Mouse (Mus musculus) heart, postnatal 4 days (tissue): ENCODE data around the gene Ankle1. TPM values are rescaled to one million over a fixed set of nuclear protein-coding genes. Genes with fewer than 3 reads are reported as not detected.
"Not testable (repeated sequence)": the region's sequence is repeated elsewhere in the genome, so short reads cannot be mapped to it uniquely, and the experiment has no call there.

Experiments used
- DNase-seq: peaks from one replicate; pipeline ENCODE4 v3.0.0; 2021
- total RNA-seq, 2 experiments: library from RNA; stranded (reverse); gene quantifications; 2 replicates each; pipeline ENCODE4 v1.2.3; 2021

The Ankle1 gene
- total RNA-seq, 2 experiments from 2014 or later: 9.8 TPM

GRCm38 (mm10) chr8:71408231-71408630, 2.4 kb downstream of the Ankle1 start:
- no peak for DNase-seq

GRCm38 (mm10) chr8:71411535-71412273, 5.9 kb downstream of the Ankle1 start:
- DNase-seq: no peak

GRCm38 (mm10) chr8:71422121-71422520, 16.3 kb downstream of the Ankle1 start:
- no peak for DNase-seq

GRCm38 (mm10) chr8:71432935-71433334, 27.1 kb downstream of the Ankle1 start:
- DNase-seq: not testable (repeated sequence)

- DNase-seq: no peak
These were observed 31.2 kb downstream of the Ankle1 start for GRCm38 (mm10) chr8:71437041-71437440.

- peak; percentile 68 for DNase-seq
These were observed 35.6 kb downstream of the Ankle1 start for GRCm38 (mm10) chr8:71441404-71441803.

- DNase-seq: no peak
These were observed 39.3 kb downstream of the Ankle1 start for GRCm38 (mm10) chr8:71445096-71445495.

GRCm38 (mm10) chr8:71451337-71451736, 45.5 kb downstream of the Ankle1 start:
- DNase-seq: no peak

DNA sequence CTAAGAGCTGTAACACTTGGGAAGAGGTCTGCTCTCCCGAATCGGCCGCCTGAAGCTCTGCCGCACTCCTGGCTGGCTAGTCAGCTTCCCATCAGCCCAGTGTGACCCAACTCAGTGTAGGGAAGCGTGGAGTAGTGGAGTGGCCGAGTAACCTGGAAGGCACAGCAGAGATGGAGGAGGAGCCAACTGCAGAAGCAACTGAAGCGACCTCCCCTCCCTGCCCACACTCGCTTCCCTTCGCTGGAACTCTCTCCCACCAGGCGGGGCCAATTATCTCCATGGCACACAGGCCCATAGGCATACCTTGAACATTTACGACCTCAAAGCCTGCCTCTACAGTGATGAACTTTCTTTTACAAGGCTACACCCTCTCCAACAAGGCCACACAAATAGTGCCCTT, 46.0 kb downstream of the Ankle1 start:
- no peak for DNase-seq

DNA sequence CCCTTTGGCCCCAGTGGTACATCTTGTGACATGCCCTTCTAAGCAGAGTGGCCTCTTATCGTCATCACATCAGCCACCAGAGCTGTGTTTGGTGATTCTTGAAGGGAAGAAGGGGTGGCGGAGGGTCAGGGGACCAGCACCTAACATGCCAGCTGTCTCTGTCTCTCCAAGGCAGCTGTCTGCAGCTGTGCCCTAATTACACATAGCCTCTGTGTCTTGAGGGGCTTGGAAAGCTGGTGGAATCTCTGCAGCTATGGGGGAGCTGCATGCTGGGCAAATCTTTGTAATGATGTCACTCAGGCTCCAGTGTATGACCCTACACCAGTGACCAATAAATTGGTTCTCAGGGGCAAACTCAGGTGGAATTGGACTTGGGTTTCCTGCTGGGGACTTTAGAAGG, 46.9 kb downstream of the Ankle1 start:
- DNase-seq: no peak

DNA sequence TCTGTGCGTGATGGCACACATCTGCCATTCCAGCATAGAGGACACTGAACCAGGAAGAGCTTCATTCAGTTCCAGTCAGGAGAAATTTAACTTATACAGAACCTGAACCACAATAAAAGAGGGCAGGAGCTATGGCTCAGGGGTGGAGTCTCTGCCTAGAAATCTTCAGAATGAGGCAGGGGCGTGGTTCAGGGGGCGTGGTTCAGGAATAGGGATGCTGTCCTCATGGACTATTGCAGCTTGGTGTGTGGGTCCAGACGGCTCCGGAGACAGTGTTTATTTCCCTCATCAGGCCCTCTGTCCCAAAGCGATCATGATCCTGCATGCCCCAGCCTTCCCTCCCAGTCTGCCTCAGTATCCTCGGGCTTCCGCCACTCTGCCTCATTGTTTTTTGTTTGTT, 48.9 kb downstream of the Ankle1 start:
- no peak for DNase-seq

DNA sequence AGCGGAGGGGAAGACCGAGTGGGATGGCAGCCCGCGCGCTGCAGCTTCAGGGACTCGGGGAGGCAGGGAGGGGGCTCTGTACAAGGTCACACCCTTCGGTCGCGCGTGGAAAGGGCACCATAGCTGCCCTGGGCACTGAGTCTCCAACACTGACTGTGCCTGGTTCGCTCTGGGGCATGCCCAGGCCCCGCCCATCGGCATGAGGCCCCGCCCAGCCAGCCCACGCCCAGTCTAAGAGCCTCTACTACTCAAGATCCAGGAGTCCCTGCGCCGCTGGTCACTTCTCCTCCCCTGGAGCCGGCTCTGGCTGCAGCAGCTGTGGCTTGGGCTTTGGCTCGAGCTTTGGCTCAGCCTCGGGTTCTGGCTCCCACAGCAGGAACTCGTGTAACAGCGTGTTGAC, 51.1 kb downstream of the Ankle1 start:
- no peak for DNase-seq

DNA sequence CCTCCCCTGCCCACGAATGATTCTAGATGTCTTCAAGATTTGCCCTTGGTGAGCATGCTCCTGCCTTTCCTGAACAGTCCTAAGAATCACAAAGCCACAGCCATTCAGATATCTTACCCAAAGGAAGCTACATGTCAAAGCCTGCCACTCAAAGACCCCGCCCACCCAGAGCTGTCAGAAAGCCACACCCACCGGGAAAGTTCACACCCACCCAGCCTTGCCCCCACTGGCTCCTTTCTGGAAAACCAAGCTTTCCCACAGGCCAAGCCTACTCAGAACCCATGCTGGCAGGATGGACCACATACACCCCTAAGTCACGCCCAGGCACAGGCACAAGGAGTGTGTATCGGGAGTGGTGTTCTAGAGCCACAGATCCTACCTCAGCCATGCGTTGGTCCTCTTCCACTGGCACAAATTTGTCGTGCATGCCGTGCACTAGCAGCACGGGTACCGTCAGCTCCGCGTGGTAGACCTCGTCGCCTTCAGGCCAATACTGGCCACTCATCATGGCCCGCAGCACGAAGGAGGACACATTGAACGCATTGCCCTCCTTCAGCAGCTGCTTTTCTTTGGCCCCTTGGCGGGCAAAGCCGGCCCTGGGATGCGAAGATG, 52.0 kb downstream of the Ankle1 start:
- DNase-seq: peak; percentile 4

Other genes with a start within 250 kb of the Ankle1 start
- gene Myo9b, start 133.3 kb upstream of the Ankle1 start, total RNA-seq: 10 to 100 TPM; 47.8 to 51.5 TPM
- 10 to 100 TPM; 81.3 to 82.0 TPM for gene Haus8, start 133.1 kb upstream of the Ankle1 start, total RNA-seq
- 100 to 1,000 TPM in 1 of 2 experiments, 10 to 100 TPM in 1; 99.4 to 106 TPM for gene Use1, start 39.2 kb upstream of the Ankle1 start, total RNA-seq
- 1 to 10 TPM; 7.9 to 9.9 TPM for gene Ocel1, start 34.7 kb upstream of the Ankle1 start, total RNA-seq
- gene Nr2f6, start 24.1 kb upstream of the Ankle1 start, total RNA-seq: 10 to 100 TPM; 64.9 to 66.4 TPM
- 10 to 100 TPM; 27.2 to 27.9 TPM for gene Ushbp1, start 10.2 kb upstream of the Ankle1 start, total RNA-seq
- gene Babam1, start 9.1 kb upstream of the Ankle1 start, total RNA-seq: 10 to 100 TPM; 69.4 to 70.7 TPM
- 10 to 100 TPM; 37.7 to 39.3 TPM for gene Abhd8, start 57.6 kb downstream of the Ankle1 start, total RNA-seq
- gene Mrpl34, start 58.9 kb downstream of the Ankle1 start, total RNA-seq: 100 to 1,000 TPM in 1 of 2 experiments, 10 to 100 TPM in 1; 96.0 to 107 TPM
- 10 to 100 TPM; 42.0 to 46.2 TPM for gene Dda1, start 63.2 kb downstream of the Ankle1 start, total RNA-seq
- 10 to 100 TPM; 13.5 to 15.4 TPM for gene Ano8, start 80.0 kb downstream of the Ankle1 start, total RNA-seq
- 10 to 100 TPM; 17.8 to 20.1 TPM for gene Gtpbp3, start 82.1 kb downstream of the Ankle1 start, total RNA-seq
- gene Plvap, start 105.7 kb downstream of the Ankle1 start, total RNA-seq: 10 to 100 TPM; 35.8 to 43.2 TPM
- gene Ccdc194, start 119.7 kb downstream of the Ankle1 start, total RNA-seq: under 1 TPM; 0.14 to 0.29 TPM
- 10 to 100 TPM; 12.8 to 13.8 TPM for gene Bst2, start 131.4 kb downstream of the Ankle1 start, total RNA-seq
- gene Mvb12a, start 136.9 kb downstream of the Ankle1 start, total RNA-seq: 10 to 100 TPM; 31.6 to 32.4 TPM
- gene Tmem221, start 152.9 kb downstream of the Ankle1 start, total RNA-seq: not detected
- not detected for gene Nxnl1, start 160.6 kb downstream of the Ankle1 start, total RNA-seq
- 10 to 100 TPM; 77.0 to 80.3 TPM for gene Slc27a1, start 162.9 kb downstream of the Ankle1 start, total RNA-seq
- gene Pgls, start 186.2 kb downstream of the Ankle1 start, total RNA-seq: 10 to 100 TPM; 92.0 to 95.5 TPM
- gene Fam129c, start 191.6 kb downstream of the Ankle1 start, total RNA-seq: 1 to 10 TPM; 1.3 to 2.3 TPM
- gene Colgalt1, start 205.0 kb downstream of the Ankle1 start, total RNA-seq: 10 to 100 TPM; 48.0 to 50.3 TPM